Mouse (Mus musculus) G1E (cell line): ENCODE results near the gene Wfdc3. TPM values are rescaled to one million over a fixed set of nuclear protein-coding genes. Genes with fewer than 3 reads are reported as not detected.

Experiments used
- ATAC-seq: 2 replicates; pipeline ENCODE4 v1.8.0; 2016; ENCODE audit warnings: mild to moderate bottlenecking; ENCODE audit not compliant: insufficient number of reproducible peaks, poor library complexity, low FRiP score, severe bottlenecking; ENCODE audit errors: extremely low read depth
- DNase-seq: peaks from one replicate; pipeline ENCODE4 v3.0.0; 2012; ENCODE audit warnings: low spot score
- H3K27me3 ChIP-seq: 2 replicates; pipeline ENCODE4 v1.6.1; 2012; ENCODE audit warnings: mild to moderate bottlenecking, low read length, inconsistent platforms; ENCODE audit not compliant: insufficient read depth
- H3K36me3 ChIP-seq: replicated peaks from 2 replicates; pipeline ENCODE3; 2012; ENCODE audit warnings: mild to moderate bottlenecking, inconsistent platforms
- H3K4me1 ChIP-seq: 2 replicates; pipeline ENCODE4 v1.6.1; 2012; ENCODE audit warnings: low read depth, low read length, inconsistent platforms, mixed read lengths; ENCODE audit not compliant: insufficient read depth
- H3K4me3 ChIP-seq: 2 replicates; pipeline ENCODE4 v1.5.1; 2012; ENCODE audit warnings: low read depth, mild to moderate bottlenecking, inconsistent platforms, low read length, moderate library complexity, mixed read lengths
- H3K9me3 ChIP-seq: replicated peaks from 2 replicates; pipeline ENCODE4 v1.6.1; 2012; ENCODE audit warnings: inconsistent platforms
- CTCF ChIP-seq: IDR thresholded peaks from 2 replicates; pipeline ENCODE4 v1.5.1; 2012; ENCODE audit warnings: low read depth, low read length, inconsistent platforms, mixed read lengths
- GATA1 ChIP-seq: IDR thresholded peaks from 2 replicates; pipeline ENCODE4 v1.6.1; 2012; ENCODE audit warnings: borderline replicate concordance, low read length, inconsistent platforms, mixed read lengths
- GATA2 ChIP-seq: IDR thresholded peaks from 2 replicates; pipeline ENCODE4 v1.6.1; 2012; ENCODE audit warnings: low read depth, low read length, inconsistent platforms, borderline replicate concordance
- POLR2AphosphoS5 ChIP-seq: IDR thresholded peaks from 2 replicates; pipeline ENCODE4 v1.6.1; 2012; ENCODE audit warnings: low read depth, low read length, inconsistent platforms; ENCODE audit not compliant: insufficient replicate concordance
- TAL1 ChIP-seq: conservative IDR thresholded peaks from 2 replicates; pipeline ENCODE4 v1.6.1; 2012; ENCODE audit warnings: low read depth, low read length, inconsistent platforms, mixed read lengths
- polyA plus RNA-seq: library from polyadenylated mRNA; stranded (reverse); fragments of >175 nt; gene quantifications from 2 replicates; pipeline ENCODE4 v1.2.3, GENCODE M21; 2012
- total RNA-seq, 2 experiments: library from RNA; stranded (forward) in 1 of 2; stranded (reverse) in 1 of 2; fragments of 200-1000 nt in 1 of 2; fragments of >200 nt in 1 of 2; fragmentation: Nextera tagmentation in 1 of 2; gene quantifications; 2 replicates each; pipeline ENCODE4 v1.2.3; 2014 to 2017

The Wfdc3 gene
- total and polyA plus RNA-seq, 3 experiments, result 0.03 to 2.0 (median 0.98) TPM

GRCm38 (mm10) chr2:164784869-164785420 lies 39.2 kb upstream of the Wfdc3 start:
- peaks cover 16% of the 10 kb centered on the region for H3K27me3 ChIP-seq
- peak overlapping the region; percentile 77 for H3K4me3 ChIP-seq
- TF ChIP-seq TAL1 (peak; percentile 41), CTCF (no peak), POLR2AphosphoS5 (no peak), GATA1 (no peak), GATA2 (no peak)
- peaks cover 20% of the 10 kb centered on the region for H3K36me3 ChIP-seq
- DNase-seq, result no peak
- ATAC-seq, result 0 out of 2 replicates have a peak, but pooled peaks have one; percentile 15
- no peaks in the 10 kb centered on the region for H3K9me3 ChIP-seq
- H3K4me1 ChIP-seq, result peaks cover 41% of the 10 kb centered on the region

GRCm38 (mm10) chr2:164783926-164784581 lies 38.3 kb upstream of the Wfdc3 start:
- TF ChIP-seq TAL1, result no peak
- TF ChIP-seq CTCF, result no peak
- no peak for TF ChIP-seq GATA2
- TF ChIP-seq POLR2AphosphoS5, result no peak
- TF ChIP-seq GATA1, result no peak
- H3K4me1 ChIP-seq, result peaks cover 40% of the 10 kb centered on the region
- no peaks in the 10 kb centered on the region for H3K9me3 ChIP-seq
- DNase-seq (no peak), ATAC-seq (no peak)
- H3K4me3 ChIP-seq, result no peak overlapping the region
- peaks cover 13% of the 10 kb centered on the region for H3K36me3 ChIP-seq
- peaks cover 25% of the 10 kb centered on the region for H3K27me3 ChIP-seq

GRCm38 (mm10) chr2:164781876-164782275 lies 36.1 kb upstream of the Wfdc3 start:
- ATAC-seq, result no peak
- Histone ChIP-seq H3K4me3 (no peak overlapping the region), H3K36me3 (no peaks in the 10 kb centered on the region), H3K9me3 (no peaks in the 10 kb centered on the region), H3K27me3 (peaks cover 47% of the 10 kb centered on the region), H3K4me1 (peaks cover 29% of the 10 kb centered on the region)
- TF ChIP-seq GATA2 (no peak), POLR2AphosphoS5 (no peak), CTCF (no peak), GATA1 (no peak), TAL1 (no peak)
- DNase-seq, result no peak

GRCm38 (mm10) chr2:164779481-164780086 lies 33.9 kb upstream of the Wfdc3 start, which contains the start of gene Tnnc2:
Tnnc2 (minus strand) TSS chr2:164779967.
- Histone ChIP-seq H3K27me3 (peaks cover 53% of the 10 kb centered on the region), H3K36me3 (no peaks in the 10 kb centered on the region), H3K4me3 (no peak within 1 kb of the TSS), H3K9me3 (no peaks in the 10 kb centered on the region), H3K4me1 (peaks cover 6% of the 10 kb centered on the region)
- TF ChIP-seq CTCF, result no peak
- TF ChIP-seq TAL1, result no peak
- no peak for TF ChIP-seq POLR2AphosphoS5
- TF ChIP-seq GATA1, result no peak
- TF ChIP-seq GATA2, result no peak
- ATAC-seq (no peak), DNase-seq (no peak)

- Histone ChIP-seq H3K4me1 (peaks cover 10% of the 10 kb centered on the region), H3K36me3 (peaks cover under 1% of the 10 kb centered on the region), H3K27me3 (peaks cover 51% of the 10 kb centered on the region), H3K9me3 (no peaks in the 10 kb centered on the region), H3K4me3 (no peak overlapping the region)
- DNase-seq (no peak), ATAC-seq (no peak)
- TF ChIP-seq POLR2AphosphoS5 (no peak), GATA2 (no peak), CTCF (no peak), TAL1 (no peak), GATA1 (no peak)
Observed at GRCm38 (mm10) chr2:164778809-164779208, 33.1 kb upstream of the Wfdc3 start.

- DNase-seq (no peak), ATAC-seq (no peak)
- H3K36me3 ChIP-seq, result peaks cover 9% of the 10 kb centered on the region
- peaks cover 19% of the 10 kb centered on the region for H3K4me1 ChIP-seq
- H3K4me3 ChIP-seq, result no peak overlapping the region; the same call in 1 of the 2 replicates
- peaks cover 46% of the 10 kb centered on the region for H3K27me3 ChIP-seq
- no peak for TF ChIP-seq TAL1
- no peak for TF ChIP-seq GATA2
- no peak for TF ChIP-seq POLR2AphosphoS5
- TF ChIP-seq CTCF, result no peak
- no peak for TF ChIP-seq GATA1
- no peaks in the 10 kb centered on the region for H3K9me3 ChIP-seq
Observed at GRCm38 (mm10) chr2:164778015-164778287, 32.2 kb upstream of the Wfdc3 start.
